Mouse (Mus musculus): ENCODE data around the gene Tshz3.

DNA sequence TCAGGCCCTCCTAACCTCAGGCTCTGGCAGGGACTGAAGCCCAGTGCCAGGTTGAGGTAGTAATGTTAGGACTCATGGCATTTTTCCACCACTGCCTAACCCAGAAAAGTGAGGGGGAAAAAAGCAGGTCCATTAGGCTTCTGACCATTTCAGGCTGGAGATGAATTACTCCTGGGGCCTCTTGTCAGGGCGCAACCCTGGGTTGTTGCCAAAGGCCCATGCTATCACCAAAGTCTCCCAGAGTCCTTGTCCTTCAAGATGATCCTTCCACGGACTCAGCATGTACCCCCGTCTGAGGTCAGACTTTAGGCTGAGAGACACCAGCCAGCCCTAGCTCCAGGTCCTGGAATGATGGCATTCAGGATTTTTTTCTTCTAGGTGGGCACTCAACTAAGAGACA is 4.8 kb upstream of the Tshz3 start:
- TF ChIP-seq POLR2A (IDR thresholded peaks at IDR 0.05; ENCODE audit: extremely low read depth, insufficient read depth, low read length) (no peak), CTCF (IDR thresholded peaks at IDR 0.05; ENCODE audit: extremely low read depth, insufficient read depth, low read length) (no peak)
